Mouse (Mus musculus) hindbrain, embryonic 11.5 days (tissue): Measurements from ENCODE around the gene Gm28374. TPM values are rescaled to one million over a fixed set of nuclear protein-coding genes. Genes with fewer than 3 reads are reported as not detected.

Experiments used
- ATAC-seq: fragments of 200-750 bp; cut with Nextera tagmentation; 2 replicates; pipeline ENCODE4 v1.8.0; 2017; ENCODE audit warnings: mild to moderate bottlenecking, moderate TSS enrichment, moderate library complexity; ENCODE audit not compliant: low FRiP score
- DNase-seq: peaks from one replicate; pipeline ENCODE4 v3.0.0-alpha.2; 2015; ENCODE audit warnings: low spot score
- H3K27ac ChIP-seq: fragments of 300-500 bp; sonication (generic); 2 replicates; pipeline ENCODE4 v1.5.1; 2014; ENCODE audit warnings: mild to moderate bottlenecking, low read depth, low read length
- H3K27me3 ChIP-seq: fragments of 300-500 bp; sonication (generic); 2 replicates; pipeline ENCODE4 v1.6.1; 2014; ENCODE audit warnings: mild to moderate bottlenecking, low read length, moderate library complexity, mixed read lengths; ENCODE audit not compliant: control insufficient read depth, insufficient read depth
- H3K36me3 ChIP-seq: fragments of 300-500 bp; sonication (generic); 2 replicates; pipeline ENCODE4 v1.6.1; 2014; ENCODE audit warnings: mild to moderate bottlenecking, low read length, moderate library complexity, mixed read lengths; ENCODE audit not compliant: control insufficient read depth, insufficient read depth
- H3K4me1 ChIP-seq: fragments of 300-500 bp; sonication (generic); replicated peaks from 2 replicates; pipeline ENCODE4 v1.6.1; 2014; ENCODE audit warnings: low read length, mixed read lengths; ENCODE audit not compliant: control insufficient read depth, insufficient read depth
- H3K4me2 ChIP-seq: fragments of 300-500 bp; sonication (generic); replicated peaks from 2 replicates; pipeline ENCODE4 v1.6.1; 2014; ENCODE audit warnings: mild to moderate bottlenecking, low read depth, low read length
- H3K4me3 ChIP-seq: fragments of 300-500 bp; sonication (generic); 2 replicates; pipeline ENCODE4 v1.5.1; 2014; ENCODE audit warnings: low read depth, low read length
- H3K9ac ChIP-seq: fragments of 300-500 bp; sonication (generic); 2 replicates; pipeline ENCODE4 v1.6.1; 2014; ENCODE audit warnings: low read depth, low read length
- H3K9me3 ChIP-seq: fragments of 300-500 bp; sonication (generic); 2 replicates; pipeline ENCODE4 v1.6.1; 2016; ENCODE audit warnings: low read length; ENCODE audit not compliant: control insufficient read depth
- WGBS: fragments of 180-500 bp; shearing (Covaris S2); extraction: QIAGEN DNeasy Blood & Tissue Kit; methylation state at CpG from one replicate; pipeline ENCODE4 v1.1.7; 2014; 5-methylcytosine and 5-hydroxymethylcytosine counted together
- polyA plus RNA-seq: library from polyadenylated mRNA; unstranded; fragments of >200 nt; fragmentation: Nextera tagmentation; extraction: Ambion mirVana; gene quantifications from 2 replicates; pipeline ENCODE4 v1.2.1, GENCODE M21; 2014

Gm28374 gene
- polyA plus RNA-seq, 1 experiment from 2014 or later: 1.7 TPM

GRCm38 (mm10) chr19:6073889-6074288 lies 8.2 kb downstream of the Gm28374 start:
- no peak overlapping the region for H3K4me2 ChIP-seq
- H3K4me3 ChIP-seq: no peak overlapping the region
- H3K27ac ChIP-seq: no peak overlapping the region
- no peaks in the 10 kb centered on the region for H3K27me3 ChIP-seq
- DNase-seq (no peak), ATAC-seq (no peak)
- peaks cover 5% of the 10 kb centered on the region; the same call in 1 of the 2 replicates for H3K4me1 ChIP-seq
- H3K36me3 ChIP-seq: 0 out of 2 replicates have a peak, but pooled peaks cover 5% of the 10 kb centered on the region
- no peaks in the 10 kb centered on the region for H3K9me3 ChIP-seq
- WGBS: 97% methylated on average over 5 of the region's 5 CpGs
- H3K9ac ChIP-seq: no peak overlapping the region

GRCm38 (mm10) chr19:6071261-6071660 lies 10.8 kb downstream of the Gm28374 start:
- Histone ChIP-seq H3K27ac (no peak overlapping the region), H3K36me3 (0 out of 2 replicates have a peak, but pooled peaks cover 5% of the 10 kb centered on the region), H3K4me2 (no peak overlapping the region), H3K4me1 (peaks cover 10% of the 10 kb centered on the region), H3K9ac (no peak overlapping the region), H3K27me3 (no peaks in the 10 kb centered on the region), H3K4me3 (no peak overlapping the region), H3K9me3 (no peaks in the 10 kb centered on the region)
- DNase-seq (no peak), ATAC-seq (no peak)
- 94% methylated on average over 19 of the region's 19 CpGs for WGBS

- Histone ChIP-seq H3K9me3 (no peaks in the 10 kb centered on the region), H3K27ac (no peak overlapping the region), H3K4me3 (no peak overlapping the region), H3K4me2 (no peak overlapping the region), H3K4me1 (peaks cover 7% of the 10 kb centered on the region), H3K9ac (no peak overlapping the region), H3K27me3 (no peaks in the 10 kb centered on the region), H3K36me3 (0 out of 2 replicates have a peak, but pooled peaks cover 5% of the 10 kb centered on the region)
- ATAC-seq (no peak), DNase-seq (no peak)
- WGBS: 94% methylated on average over 31 of the region's 31 CpGs
Observed at GRCm38 (mm10) chr19:6070571-6071250, 11.3 kb downstream of the Gm28374 start.

- ATAC-seq: no peak
- no peak overlapping the region for H3K4me3 ChIP-seq
- 97% methylated on average over 10 of the region's 10 CpGs for WGBS
- H3K9me3 ChIP-seq: no peaks in the 10 kb centered on the region
- peaks cover 7% of the 10 kb centered on the region for H3K4me1 ChIP-seq
- 0 out of 2 replicates have a peak, but pooled peaks cover 5% of the 10 kb centered on the region for H3K36me3 ChIP-seq
- no peak overlapping the region for H3K4me2 ChIP-seq
- no peaks in the 10 kb centered on the region for H3K27me3 ChIP-seq
- H3K9ac ChIP-seq: no peak overlapping the region
- no peak for DNase-seq
- no peak overlapping the region for H3K27ac ChIP-seq
Observed at GRCm38 (mm10) chr19:6069851-6070250, 12.2 kb downstream of the Gm28374 start.

- no peak for ATAC-seq
- Histone ChIP-seq H3K9me3 (no peaks in the 10 kb centered on the region), H3K27ac (no peak overlapping the region)
Observed at GRCm38 (mm10) chr19:6068951-6069350, 13.1 kb downstream of the Gm28374 start.

GRCm38 (mm10) chr19:6067724-6068415 lies 14.2 kb downstream of the Gm28374 start, which contains the start of gene Tm7sf2:
TSS of gene Tm7sf2 (minus strand) at chr19:6068373.
- ATAC-seq: peak; percentile 90
- H3K9me3 ChIP-seq: no peaks in the 10 kb centered on the region
- 0 out of 2 replicates have a peak, but pooled peaks cover 5% of the 10 kb centered on the region for H3K36me3 ChIP-seq
- peak within 1 kb of the TSS; percentile 94 for H3K4me2 ChIP-seq
- peak within 1 kb of the TSS; percentile 82 for H3K27ac ChIP-seq
- WGBS: 10% methylated on average over 33 of the region's 33 CpGs
- H3K27me3 ChIP-seq: no peaks in the 10 kb centered on the region
- H3K4me3 ChIP-seq: peak within 1 kb of the TSS; percentile 56
- peak within 1 kb of the TSS; percentile 76 for H3K9ac ChIP-seq
- peak; percentile 89 for DNase-seq
- peaks cover 7% of the 10 kb centered on the region for H3K4me1 ChIP-seq

More at GRCm38 (mm10) chr19:6068951-6069350, 13.1 kb downstream of the Gm28374 start:
- Histone ChIP-seq H3K27me3 (no peaks in the 10 kb centered on the region), H3K4me1 (peaks cover 7% of the 10 kb centered on the region), H3K4me2 (no peak overlapping the region), H3K4me3 (no peak overlapping the region), H3K36me3 (0 out of 2 replicates have a peak, but pooled peaks cover 5% of the 10 kb centered on the region), H3K9ac (no peak overlapping the region)
- DNase-seq: no peak
- 78% methylated on average over 4 of the region's 4 CpGs for WGBS

- Histone ChIP-seq H3K9me3 (no peaks in the 10 kb centered on the region), H3K27ac (peak overlapping the region; percentile 82), H3K4me1 (peaks cover 9% of the 10 kb centered on the region), H3K9ac (peak overlapping the region; percentile 76), H3K4me3 (peak overlapping the region; percentile 56), H3K4me2 (peak overlapping the region; percentile 94), H3K27me3 (no peaks in the 10 kb centered on the region), H3K36me3 (0 out of 2 replicates have a peak, but pooled peaks cover 5% of the 10 kb centered on the region)
- DNase-seq (peak; percentile 91), ATAC-seq (peak; percentile 77)
- 1% methylated on average over 30 of the region's 30 CpGs for WGBS
Observed at GRCm38 (mm10) chr19:6067011-6067723, 14.9 kb downstream of the Gm28374 start.

GRCm38 (mm10) chr19:6066571-6066970 lies 15.5 kb downstream of the Gm28374 start:
- peak overlapping the region; percentile 56 for H3K4me3 ChIP-seq
- H3K9me3 ChIP-seq: no peaks in the 10 kb centered on the region
- DNase-seq (no peak), ATAC-seq (no peak)
- 35% methylated on average over 5 of the region's 5 CpGs for WGBS
- peak overlapping the region; percentile 94 for H3K4me2 ChIP-seq
- peak overlapping the region; percentile 76 for H3K9ac ChIP-seq
- peak overlapping the region; percentile 82; the same call in 1 of the 2 replicates for H3K27ac ChIP-seq
- H3K4me1 ChIP-seq: peaks cover 12% of the 10 kb centered on the region
- 0 out of 2 replicates have a peak, but pooled peaks cover 5% of the 10 kb centered on the region for H3K36me3 ChIP-seq
- H3K27me3 ChIP-seq: no peaks in the 10 kb centered on the region
